Mouse (Mus musculus) NIH3T3 (cell line): Measurements from ENCODE around the gene Rassf3.

ENCODE experiments used
- DNase-seq: peaks from one replicate; pipeline ENCODE4 v3.0.0-alpha.2; 2012; ENCODE audit warnings: low read depth

Gene Rassf3

GRCm38 (mm10) chr10:121489941-121490340 lies 13.8 kb upstream of the Rassf3 start:
- no peak for DNase-seq

- no peak for DNase-seq
Measured at GRCm38 (mm10) chr10:121488623-121489299, 12.6 kb upstream of the Rassf3 start.

GRCm38 (mm10) chr10:121487716-121488115 lies 11.6 kb upstream of the Rassf3 start:
- DNase-seq: no peak

GRCm38 (mm10) chr10:121486350-121486749 lies 10.2 kb upstream of the Rassf3 start:
- DNase-seq: no peak

GRCm38 (mm10) chr10:121483364-121483763 lies 7.2 kb upstream of the Rassf3 start:
- no peak for DNase-seq

GRCm38 (mm10) chr10:121481141-121481540 lies 5.0 kb upstream of the Rassf3 start:
- no peak for DNase-seq

GRCm38 (mm10) chr10:121479987-121480386 lies 3.8 kb upstream of the Rassf3 start:
- no peak for DNase-seq

- no peak for DNase-seq
Measured at GRCm38 (mm10) chr10:121477433-121477832, 1.3 kb upstream of the Rassf3 start.

GRCm38 (mm10) chr10:121476968-121477337 lies 806 bp upstream of the Rassf3 start:
- no peak for DNase-seq

- DNase-seq: no peak
Measured at GRCm38 (mm10) chr10:121475672-121476146, 438 bp downstream of the Rassf3 start.

- DNase-seq: peak; percentile 54
Measured at GRCm38 (mm10) chr10:121475101-121475671, 961 bp downstream of the Rassf3 start.

GRCm38 (mm10) chr10:121474288-121474687 lies 1.9 kb downstream of the Rassf3 start:
- DNase-seq: no peak

GRCm38 (mm10) chr10:121473723-121474215 lies 2.4 kb downstream of the Rassf3 start:
- no peak for DNase-seq

- DNase-seq: no peak
Measured at GRCm38 (mm10) chr10:121472593-121473217, 3.4 kb downstream of the Rassf3 start.

- no peak for DNase-seq
Measured at GRCm38 (mm10) chr10:121471570-121472197, 4.5 kb downstream of the Rassf3 start.

- DNase-seq: no peak
Measured at GRCm38 (mm10) chr10:121469625-121470024, 6.5 kb downstream of the Rassf3 start.

- no peak for DNase-seq
Measured at GRCm38 (mm10) chr10:121468985-121469384, 7.2 kb downstream of the Rassf3 start.

GRCm38 (mm10) chr10:121468261-121468660 lies 7.9 kb downstream of the Rassf3 start:
- peak; percentile 52 for DNase-seq

- no peak for DNase-seq
Measured at GRCm38 (mm10) chr10:121467792-121468191, 8.4 kb downstream of the Rassf3 start.

- no peak for DNase-seq
Measured at GRCm38 (mm10) chr10:121467016-121467415, 9.1 kb downstream of the Rassf3 start.

GRCm38 (mm10) chr10:121465033-121465432 lies 11.1 kb downstream of the Rassf3 start:
- DNase-seq: peak; percentile 56

GRCm38 (mm10) chr10:121462162-121462881 lies 13.8 kb downstream of the Rassf3 start:
- no peak for DNase-seq
